Mouse (Mus musculus) E14TG2a.4 (cell line): ENCODE measurements around the gene Maml3.

ENCODE experiments used
- H3K27me3 ChIP-seq: 2 replicates; pipeline ENCODE4 v1.6.1; 2014; ENCODE audit warnings: low read length, control low read depth; ENCODE audit not compliant: insufficient read depth
- H3K36me3 ChIP-seq: 2 replicates; pipeline ENCODE4 v1.6.1; 2014; ENCODE audit warnings: low read length, control low read depth; ENCODE audit not compliant: insufficient read depth
- H3K4me1 ChIP-seq: replicated peaks from 2 replicates; pipeline ENCODE4 v1.6.1; 2014; ENCODE audit warnings: low read depth, low read length, control low read depth
- H3K4me3 ChIP-seq: replicated peaks from 2 replicates; pipeline ENCODE4 v1.5.1; 2014; ENCODE audit warnings: mild to moderate bottlenecking, low read length
- H3K9me3 ChIP-seq: 2 replicates; pipeline ENCODE4 v1.6.1; 2014; ENCODE audit warnings: low read length, control low read depth
- CTCF ChIP-seq: conservative IDR thresholded peaks from 2 replicates; pipeline ENCODE4 v1.5.1; 2014; ENCODE audit warnings: low read length
- NANOG ChIP-seq: IDR thresholded peaks from 2 replicates; pipeline ENCODE4 v1.6.1; 2014; ENCODE audit warnings: borderline replicate concordance, low read length, mixed read lengths
- POU5F1 ChIP-seq: IDR thresholded peaks from 2 replicates; pipeline ENCODE4 v1.6.1; 2014; ENCODE audit warnings: low read length, borderline replicate concordance

Gene Maml3

DNA sequence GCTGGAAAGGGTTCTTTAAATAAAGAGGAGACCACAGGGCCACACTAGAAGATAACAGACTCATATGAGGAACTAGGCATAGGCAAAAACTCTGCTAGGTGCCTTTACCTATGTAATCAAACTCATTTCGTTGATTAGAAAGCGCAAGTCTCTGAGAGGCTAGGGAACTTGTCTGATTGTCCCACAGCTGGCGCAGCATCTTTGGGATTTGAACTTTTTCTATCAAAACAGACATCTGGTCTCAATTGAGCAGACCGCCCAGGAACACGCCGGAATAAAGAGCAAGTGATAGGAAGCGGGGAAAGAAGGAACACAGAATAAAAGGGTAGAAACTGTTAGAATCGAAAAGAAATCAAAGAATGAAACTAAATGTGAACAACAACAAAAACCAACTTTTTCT lies 401.4 kb downstream of the Maml3 start:
- Histone ChIP-seq H3K4me3 (no peak overlapping the region), H3K4me1 (peaks cover 20% of the 10 kb centered on the region), H3K27me3 (peaks cover 56% of the 10 kb centered on the region), H3K9me3 (no peaks in the 10 kb centered on the region), H3K36me3 (no peaks in the 10 kb centered on the region)
- TF ChIP-seq CTCF (no peak), NANOG (no peak), POU5F1 (no peak)

DNA sequence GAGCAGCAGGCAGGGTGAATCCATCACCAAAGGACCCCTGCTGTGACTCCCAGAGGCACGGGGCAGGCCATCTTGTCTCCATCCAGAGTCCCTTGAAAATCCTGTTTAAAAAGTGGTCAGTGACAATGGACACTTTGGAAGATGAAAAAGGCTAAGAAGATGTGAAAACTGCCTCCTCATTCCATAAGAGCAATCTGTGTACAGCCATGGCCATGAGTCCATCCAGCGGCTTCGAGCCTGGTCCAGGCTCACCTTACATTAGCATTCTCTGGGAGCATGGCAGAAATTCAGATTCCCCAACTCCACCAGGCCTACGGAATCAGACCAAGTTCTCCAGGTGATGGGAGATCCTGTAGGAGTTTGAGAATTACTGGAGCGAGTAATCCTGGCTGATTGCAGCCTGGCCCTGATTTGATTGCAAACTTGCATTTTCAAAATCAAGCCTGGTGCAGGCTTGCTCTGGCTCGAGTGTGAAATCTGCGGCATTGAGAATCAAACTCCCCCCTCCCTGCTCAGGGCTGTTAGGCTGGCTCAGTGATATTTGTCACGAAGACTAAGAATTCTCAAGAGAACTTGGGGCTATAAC lies 402.1 kb downstream of the Maml3 start:
- peaks cover 13% of the 10 kb centered on the region for H3K4me1 ChIP-seq
- H3K9me3 ChIP-seq: no peaks in the 10 kb centered on the region
- no peaks in the 10 kb centered on the region for H3K36me3 ChIP-seq
- TF ChIP-seq CTCF (no peak), POU5F1 (no peak), NANOG (no peak)
- no peak overlapping the region for H3K4me3 ChIP-seq
- peaks cover 58% of the 10 kb centered on the region for H3K27me3 ChIP-seq

DNA sequence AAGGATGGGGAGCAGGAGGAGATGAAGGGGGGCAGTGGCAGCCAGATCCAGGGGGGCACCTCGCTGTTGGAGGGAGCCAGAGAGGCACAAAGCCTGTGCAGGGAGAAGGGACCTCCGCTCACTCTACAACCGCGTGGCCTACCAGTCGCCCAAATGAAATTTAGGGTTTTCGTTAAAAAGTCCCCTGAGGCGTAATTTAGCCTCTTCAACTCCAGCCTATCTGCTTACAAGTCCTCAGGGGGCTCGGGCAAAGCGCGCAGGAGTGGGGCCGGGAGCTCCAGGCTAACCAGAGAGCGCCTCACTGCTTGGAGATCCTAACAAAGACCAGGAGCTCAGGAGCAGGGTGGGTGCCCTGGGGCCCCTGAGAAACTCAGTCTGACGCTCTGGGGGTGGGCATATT lies 402.9 kb downstream of the Maml3 start:
- Histone ChIP-seq H3K4me3 (peak overlapping the region; percentile 71), H3K36me3 (no peaks in the 10 kb centered on the region), H3K9me3 (no peaks in the 10 kb centered on the region), H3K27me3 (peaks cover 61% of the 10 kb centered on the region), H3K4me1 (peaks cover 13% of the 10 kb centered on the region)
- TF ChIP-seq POU5F1 (no peak), CTCF (no peak), NANOG (no peak)

DNA sequence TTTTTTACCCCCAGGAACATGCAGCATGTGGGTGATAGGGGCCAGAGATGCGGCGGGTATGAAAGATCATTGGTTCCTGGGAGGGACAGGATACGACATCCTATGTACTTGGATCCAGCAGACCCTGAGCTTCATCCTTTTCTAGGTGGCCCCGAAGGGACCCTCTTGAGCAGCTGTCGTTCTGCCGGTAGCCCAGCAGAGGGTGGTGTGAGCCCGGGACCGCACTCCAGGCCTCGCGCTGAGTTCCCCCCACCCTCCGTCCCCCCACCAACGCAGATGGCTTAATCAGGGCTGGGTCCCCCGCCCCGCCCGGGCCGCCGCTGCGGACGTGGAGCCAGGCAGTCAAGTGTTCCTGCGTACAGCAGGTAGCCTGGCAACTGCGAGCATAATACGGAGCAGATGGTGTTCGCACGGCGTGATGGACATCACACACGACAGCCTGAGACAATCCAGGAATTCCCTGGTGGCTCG lies 403.6 kb downstream of the Maml3 start:
- H3K9me3 ChIP-seq: no peaks in the 10 kb centered on the region
- H3K27me3 ChIP-seq: peaks cover 59% of the 10 kb centered on the region
- no peaks in the 10 kb centered on the region for H3K36me3 ChIP-seq
- H3K4me3 ChIP-seq: peak overlapping the region; percentile 71
- TF ChIP-seq CTCF (peak; percentile 45), NANOG (no peak)
- H3K4me1 ChIP-seq: peaks cover 13% of the 10 kb centered on the region

DNA sequence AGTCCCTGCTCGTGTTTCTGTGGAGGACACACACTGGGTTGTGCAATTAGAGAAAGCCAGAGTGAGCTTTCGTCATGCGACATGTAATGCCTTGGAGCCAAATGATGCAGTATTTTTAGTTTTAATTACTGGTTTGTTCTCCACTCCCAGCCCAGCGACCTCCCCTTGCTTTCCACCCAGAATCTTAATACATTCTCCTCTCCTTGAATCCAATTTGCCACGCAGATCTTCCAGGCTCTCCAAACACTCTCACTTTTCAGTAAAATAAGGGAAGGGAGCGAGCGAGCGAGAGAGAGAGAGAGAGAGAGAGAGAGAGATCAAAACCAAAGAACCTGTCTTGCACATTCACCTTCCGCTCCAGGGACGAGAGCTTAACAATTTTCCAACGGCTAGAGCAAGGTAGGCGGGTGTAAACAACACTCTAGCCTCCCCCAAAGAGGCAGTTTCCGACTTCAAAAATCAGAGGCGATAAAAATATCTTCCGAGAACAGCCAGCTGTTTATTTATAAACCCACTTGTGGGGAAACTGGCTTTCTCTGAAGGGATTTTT lies 404.1 kb downstream of the Maml3 start:
- Histone ChIP-seq H3K4me1 (peaks cover 13% of the 10 kb centered on the region), H3K36me3 (no peaks in the 10 kb centered on the region), H3K9me3 (no peaks in the 10 kb centered on the region), H3K4me3 (peak overlapping the region; percentile 71; the same call in 1 of the 2 replicates), H3K27me3 (peaks cover 59% of the 10 kb centered on the region)
- TF ChIP-seq NANOG (no peak), CTCF (no peak), POU5F1 (no peak)

DNA sequence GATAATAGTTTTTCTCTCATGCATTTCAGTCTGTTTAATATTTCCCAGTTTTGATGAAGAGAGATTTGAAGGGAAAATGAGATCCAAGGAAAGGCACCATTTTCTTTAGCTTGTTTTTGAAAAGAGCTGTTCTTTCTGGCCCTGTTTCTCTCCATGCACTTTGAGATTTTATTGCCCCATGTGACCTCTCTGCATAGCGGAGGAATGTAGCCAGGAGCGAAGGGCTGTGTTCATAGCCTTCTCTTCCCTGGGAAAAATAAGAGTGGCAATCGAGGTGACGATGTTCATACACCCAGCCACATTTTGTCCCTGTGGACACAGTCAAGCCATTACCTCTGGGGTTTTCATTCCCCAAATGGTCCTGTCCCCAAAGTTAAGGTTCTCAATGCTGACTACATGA lies 404.8 kb downstream of the Maml3 start:
- Histone ChIP-seq H3K36me3 (no peaks in the 10 kb centered on the region), H3K4me3 (no peak overlapping the region), H3K27me3 (peaks cover 59% of the 10 kb centered on the region), H3K4me1 (peaks cover 13% of the 10 kb centered on the region), H3K9me3 (no peaks in the 10 kb centered on the region)
- TF ChIP-seq NANOG: no peak
- no peak for TF ChIP-seq POU5F1
- no peak for TF ChIP-seq CTCF

DNA sequence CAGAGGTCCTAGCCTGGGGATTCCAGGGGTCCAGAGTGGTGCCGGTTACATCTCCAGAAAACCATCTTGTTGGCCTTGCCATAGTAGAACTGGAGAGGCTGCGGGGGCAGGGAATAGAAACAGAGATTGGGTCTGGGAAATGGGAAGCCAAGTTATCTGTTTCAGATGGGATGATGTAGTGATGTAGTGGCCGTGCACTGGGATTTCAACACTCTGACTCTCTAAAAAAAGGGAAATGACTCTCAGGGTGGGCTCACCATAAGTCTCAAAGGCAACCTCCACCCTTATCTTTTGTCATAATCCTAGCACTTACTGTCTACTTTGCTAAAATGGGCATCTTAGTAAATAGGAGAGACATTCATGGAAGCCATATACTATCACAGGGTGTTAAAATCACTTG lies 406.9 kb downstream of the Maml3 start:
- TF ChIP-seq NANOG: no peak
- TF ChIP-seq POU5F1: no peak
- Histone ChIP-seq H3K9me3 (no peaks in the 10 kb centered on the region), H3K4me3 (no peak overlapping the region), H3K36me3 (no peaks in the 10 kb centered on the region), H3K4me1 (peaks cover 21% of the 10 kb centered on the region), H3K27me3 (peaks cover 56% of the 10 kb centered on the region)

DNA sequence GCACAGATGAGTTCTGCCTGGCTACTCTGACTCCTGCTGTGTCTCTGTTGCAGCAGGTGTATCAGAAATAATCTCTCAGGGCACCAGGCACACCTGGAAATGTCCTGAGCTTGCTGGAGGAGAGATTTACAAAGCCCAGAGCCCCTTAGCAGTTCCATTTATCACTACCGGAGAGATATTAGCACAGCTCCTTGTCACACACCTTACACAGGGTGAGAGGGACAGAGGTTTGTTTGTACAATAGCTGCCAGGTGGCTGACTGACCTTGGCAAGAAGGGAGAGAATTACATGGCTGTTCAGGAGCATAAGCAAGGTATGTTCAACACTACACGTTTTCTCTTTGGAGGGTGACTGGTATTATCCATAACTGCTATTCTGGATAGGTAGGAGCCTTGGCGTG lies 409.2 kb downstream of the Maml3 start:
- TF ChIP-seq NANOG (no peak), POU5F1 (no peak), CTCF (no peak)
- Histone ChIP-seq H3K4me1 (peaks cover 11% of the 10 kb centered on the region), H3K9me3 (no peaks in the 10 kb centered on the region), H3K4me3 (no peak overlapping the region), H3K36me3 (no peaks in the 10 kb centered on the region), H3K27me3 (peaks cover 39% of the 10 kb centered on the region)

DNA sequence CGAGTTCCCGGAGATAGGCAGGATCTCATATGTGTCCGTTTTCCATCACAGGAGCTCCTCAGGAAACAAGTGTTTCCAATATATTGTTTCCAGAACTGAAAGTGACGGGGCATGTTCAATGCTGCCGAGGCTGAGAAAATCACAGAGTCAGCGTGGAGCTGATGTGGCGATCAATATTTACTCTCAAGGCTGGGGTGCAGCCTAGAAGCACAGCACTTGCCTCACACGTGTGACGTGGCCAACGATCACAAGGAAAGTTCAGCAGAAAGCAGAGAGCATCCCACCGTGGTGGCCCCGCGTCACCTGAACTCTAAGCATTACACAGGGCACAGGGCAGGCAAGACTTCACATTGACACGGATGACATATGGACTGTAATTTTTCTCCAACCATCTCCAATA lies 410.3 kb downstream of the Maml3 start:
- H3K27me3 ChIP-seq: peaks cover 39% of the 10 kb centered on the region
- peaks cover 19% of the 10 kb centered on the region for H3K4me1 ChIP-seq
- H3K36me3 ChIP-seq: no peaks in the 10 kb centered on the region
- no peak for TF ChIP-seq NANOG
- no peak for TF ChIP-seq CTCF
- no peak for TF ChIP-seq POU5F1
- H3K4me3 ChIP-seq: no peak overlapping the region
- no peaks in the 10 kb centered on the region for H3K9me3 ChIP-seq
